Mouse (Mus musculus) testis, adult 2 months (tissue): ENCODE results near the gene Igdcc3.

Experiments used
- CTCF ChIP-seq: fragments of 200-500 bp; IDR thresholded peaks from 2 replicates; pipeline ENCODE4 v1.5.1; 2012; ENCODE audit warnings: low read depth, mild to moderate bottlenecking, inconsistent platforms, low read length, moderate library complexity; ENCODE audit not compliant: control insufficient read depth, insufficient read depth, insufficient replicate concordance
- POLR2A ChIP-seq: fragments of 200-500 bp; IDR thresholded peaks from 2 replicates; pipeline ENCODE4 v1.6.1; 2012; ENCODE audit warnings: low read depth, mild to moderate bottlenecking, inconsistent platforms, low read length, moderate library complexity; ENCODE audit not compliant: control insufficient read depth

GRCm38 (mm10) chr9:65140491-65140890 lies 498 bp upstream of the Igdcc3 start:
- TF ChIP-seq CTCF (no peak), POLR2A (no peak)
